Mouse (Mus musculus) lung, adult 2 months (tissue): ENCODE results near the gene Wfdc16. TPM values are rescaled to one million over a fixed set of nuclear protein-coding genes. Genes with fewer than 3 reads are reported as not detected.
A peak's percentile ranks its signal among the peaks of the same experiment; 100 is the strongest.
"Not testable (repeated sequence)": the region's sequence is repeated elsewhere in the genome, so short reads cannot be mapped to it uniquely, and the experiment has no call there.

ENCODE experiments used
- DNase-seq: peaks from one replicate; pipeline ENCODE4 v3.0.0; 2022
- H3K4me1 ChIP-seq: fragments of 200-500 bp; 2 replicates; pipeline ENCODE4 v1.6.1; 2011; ENCODE audit warnings: low read length; ENCODE audit not compliant: control insufficient read depth, insufficient read depth
- H3K4me3 ChIP-seq: fragments of 200-500 bp; replicated peaks from 2 replicates; pipeline ENCODE3; 2011; ENCODE audit warnings: low read depth, mild to moderate bottlenecking, control low read depth, low read length; ENCODE audit errors: extremely low read depth
- CTCF ChIP-seq: fragments of 200-500 bp; IDR thresholded peaks from 2 replicates; pipeline ENCODE4 v1.5.1; 2011; ENCODE audit warnings: mild to moderate bottlenecking, low read length, control low read depth; ENCODE audit not compliant: insufficient read depth
- POLR2A ChIP-seq: fragments of 200-500 bp; IDR thresholded peaks from 2 replicates; pipeline ENCODE4 v1.6.1; 2011; ENCODE audit warnings: low read depth, mild to moderate bottlenecking, control low read depth, low read length, borderline replicate concordance; ENCODE audit errors: extremely low read depth
- WGBS: fragments of 180-500 bp; shearing (Covaris S2); methylation state at CpG from one replicate; pipeline ENCODE4 v1.1.7; 2018; 5-methylcytosine and 5-hydroxymethylcytosine counted together
- polyA plus RNA-seq: library from polyadenylated mRNA; depleted of rRNA; stranded (reverse); fragments of >200 nt; gene quantifications from 2 replicates; pipeline ENCODE4 v1.2.3, GENCODE M21; 2012

Wfdc16 gene
- polyA plus RNA-seq, 1 experiment, result 1.9 TPM

DNA sequence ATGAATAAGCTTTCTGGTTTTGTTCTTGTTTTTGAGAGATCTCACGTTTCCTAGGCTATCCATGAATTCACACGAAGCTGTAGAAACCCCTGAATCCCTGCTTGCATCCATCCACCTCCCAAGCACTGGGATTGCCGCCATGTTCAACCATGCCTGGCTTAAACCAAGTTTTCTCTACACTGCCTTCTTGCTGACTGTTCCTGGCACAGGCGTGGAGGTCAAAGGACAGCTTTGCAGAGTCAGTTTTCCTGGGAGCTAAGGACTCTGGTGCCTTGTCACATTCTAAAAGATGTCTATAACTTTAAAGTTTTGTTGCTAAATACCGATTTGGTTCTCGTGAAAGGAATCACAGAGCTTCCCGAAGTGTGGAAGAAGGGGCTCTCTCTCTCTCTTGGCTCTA is 26.3 kb upstream of the Wfdc16 start:
- no peaks in the 10 kb centered on the region for H3K4me1 ChIP-seq
- WGBS, result 84% methylated on average over 7 of the region's 7 CpGs
- H3K4me3 ChIP-seq, result no peak overlapping the region
- no peak for TF ChIP-seq POLR2A
- no peak for TF ChIP-seq CTCF
- DNase-seq, result no peak

DNA sequence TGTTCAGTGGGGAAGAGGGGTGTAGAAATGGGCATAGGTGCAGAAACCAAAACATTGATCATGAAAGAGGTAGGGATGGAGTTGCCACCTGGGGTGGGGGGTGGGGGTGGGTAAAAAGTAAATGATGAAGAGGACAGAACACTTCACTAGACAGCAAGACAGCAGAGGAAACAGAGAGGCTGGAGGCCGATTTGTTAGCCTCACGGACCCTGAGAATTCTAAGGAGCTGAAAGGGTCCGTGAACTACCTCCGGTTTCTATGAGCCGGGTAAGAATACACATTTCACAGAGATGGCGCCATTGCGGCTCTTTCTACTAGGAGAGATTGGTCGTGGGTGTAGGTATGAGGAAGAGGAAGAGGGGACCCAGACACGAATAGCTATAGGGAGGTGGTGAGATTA is 17.9 kb upstream of the Wfdc16 start, which contains the start of gene Wfdc9:
Wfdc9 (minus strand) TSS at position 101 of the 400 bp plus-strand sequence.
- no peaks in the 10 kb centered on the region for H3K4me1 ChIP-seq
- WGBS, result 74% methylated on average over 9 of the region's 9 CpGs
- H3K4me3 ChIP-seq, result no peak within 1 kb of the TSS
- no peak for TF ChIP-seq CTCF
- TF ChIP-seq POLR2A, result no peak
- DNase-seq, result no peak

DNA sequence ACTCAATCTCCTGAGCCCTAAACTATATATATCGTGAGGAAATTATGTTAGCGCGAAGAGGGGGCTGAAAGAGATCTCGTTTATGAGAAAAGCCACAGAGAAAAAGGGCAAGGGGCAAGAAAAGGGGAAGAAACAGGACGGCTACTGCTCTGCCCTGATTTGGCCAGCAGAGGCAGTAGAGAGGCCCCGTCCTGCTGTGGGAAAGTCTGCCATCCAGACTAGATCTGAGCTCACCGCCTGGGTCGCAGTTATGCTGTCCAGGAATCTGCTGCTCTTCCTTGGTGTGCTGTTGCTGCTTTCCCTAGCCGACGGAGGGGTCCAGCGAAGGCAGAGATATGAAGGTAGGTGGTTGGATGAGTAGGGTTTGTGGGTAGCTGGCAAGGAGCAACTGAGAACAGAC is 17.3 kb upstream of the Wfdc16 start, which contains the start of gene Wfdc10:
Wfdc10 (plus strand) TSS at position 189 of the 400 bp plus-strand sequence.
- peak; percentile 39 for DNase-seq

DNA sequence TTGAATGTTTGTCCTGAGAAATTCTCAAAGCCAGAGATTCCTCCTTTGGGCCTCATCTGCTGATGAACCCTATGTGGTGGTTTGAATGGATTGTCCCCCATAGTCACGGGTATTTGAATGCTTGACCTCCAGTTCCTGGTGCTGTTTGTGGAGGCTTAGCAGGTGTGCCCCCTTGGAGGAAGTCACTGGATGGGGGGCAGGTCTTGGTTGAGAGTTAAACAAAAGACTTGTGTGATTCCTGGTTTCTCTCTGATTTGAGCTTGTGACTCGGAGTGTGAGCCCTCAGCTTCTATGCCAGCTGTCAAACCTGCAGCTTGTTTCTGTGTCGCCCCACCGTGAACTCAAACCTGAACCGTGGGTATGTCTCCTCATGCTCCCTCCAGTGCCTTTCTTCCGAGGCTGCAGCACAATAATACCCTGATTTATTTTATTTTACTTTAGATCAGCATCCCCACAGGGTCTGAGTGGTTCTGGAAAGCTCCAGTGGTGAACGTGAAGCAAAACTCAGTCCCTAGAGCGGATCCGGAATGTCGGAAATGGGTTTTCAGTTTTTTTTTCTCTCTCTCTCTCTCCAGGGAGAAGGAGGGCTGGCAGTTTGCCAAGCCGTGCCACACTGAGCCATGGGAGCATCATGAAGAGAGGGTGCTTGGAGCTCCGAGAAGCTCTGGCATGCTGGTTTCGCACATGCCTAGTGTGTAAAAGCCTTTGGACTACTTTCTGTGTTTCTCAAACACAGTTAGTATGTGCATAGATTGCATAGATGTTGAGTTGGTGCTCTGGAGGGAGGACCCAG is 3.5 kb upstream of the Wfdc16 start:
- Histone ChIP-seq H3K4me3 (no peak overlapping the region), H3K4me1 (no peaks in the 10 kb centered on the region)
- TF ChIP-seq POLR2A (no peak), CTCF (no peak)
- 71% methylated on average over 13 of the region's 13 CpGs for WGBS
- DNase-seq, result no peak

More for the DNA sequence above, 17.3 kb upstream of the Wfdc16 start, which contains the start of gene Wfdc10:
- TF ChIP-seq CTCF (peak; percentile 76), POLR2A (no peak)
- WGBS, result 12% methylated on average over 11 of the region's 11 CpGs
- no peaks in the 10 kb centered on the region for H3K4me1 ChIP-seq
- no peak within 1 kb of the TSS for H3K4me3 ChIP-seq

DNA sequence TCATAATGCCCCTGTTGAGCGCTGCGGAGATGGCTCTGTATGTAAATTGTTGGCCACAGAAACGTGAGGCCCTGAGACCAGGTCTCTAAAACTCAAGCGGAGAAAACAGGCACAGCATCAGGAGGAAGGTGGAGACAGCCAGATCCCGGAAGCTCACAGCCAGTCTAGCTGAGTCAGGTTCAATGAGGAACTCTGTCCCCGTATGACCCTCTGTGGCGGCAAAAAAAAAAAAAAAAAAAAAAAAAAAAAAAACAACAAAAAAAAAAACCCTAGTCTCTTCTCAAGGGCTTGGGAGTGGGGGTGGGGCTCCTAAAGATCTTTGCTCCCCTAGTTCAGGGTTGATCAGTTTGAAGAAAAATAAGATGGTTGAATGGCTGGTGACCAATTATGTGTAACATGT is 2.5 kb upstream of the Wfdc16 start:
- TF ChIP-seq CTCF, result no peak
- no peak for DNase-seq
- H3K4me1 ChIP-seq, result no peaks in the 10 kb centered on the region
- 45% methylated on average over 7 of the region's 7 CpGs for WGBS
- H3K4me3 ChIP-seq, result no peak overlapping the region

DNA sequence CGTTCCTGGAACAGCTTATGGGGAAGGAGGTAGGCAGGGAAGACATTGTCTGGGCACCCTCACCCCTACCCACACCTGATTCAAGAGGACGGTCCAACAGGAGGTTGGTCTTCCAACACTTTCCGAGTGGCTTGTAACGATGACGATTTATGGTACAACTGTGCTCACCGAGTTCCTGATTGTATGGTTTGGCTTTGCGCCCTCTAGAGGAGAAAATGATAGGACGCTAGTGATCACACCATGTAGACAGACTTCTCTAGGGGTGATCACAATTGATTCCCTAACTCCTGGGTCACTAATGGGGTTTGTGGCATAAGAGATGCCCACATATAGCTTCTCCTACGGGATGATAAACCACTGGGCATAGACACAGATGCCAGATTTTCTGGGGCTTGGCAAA is 3.3 kb downstream of the Wfdc16 start:
- no peak for DNase-seq
- TF ChIP-seq CTCF (no peak), POLR2A (no peak)
- Histone ChIP-seq H3K4me1 (no peaks in the 10 kb centered on the region), H3K4me3 (no peak overlapping the region)
- WGBS, result 78% methylated on average over 9 of the region's 9 CpGs

DNA sequence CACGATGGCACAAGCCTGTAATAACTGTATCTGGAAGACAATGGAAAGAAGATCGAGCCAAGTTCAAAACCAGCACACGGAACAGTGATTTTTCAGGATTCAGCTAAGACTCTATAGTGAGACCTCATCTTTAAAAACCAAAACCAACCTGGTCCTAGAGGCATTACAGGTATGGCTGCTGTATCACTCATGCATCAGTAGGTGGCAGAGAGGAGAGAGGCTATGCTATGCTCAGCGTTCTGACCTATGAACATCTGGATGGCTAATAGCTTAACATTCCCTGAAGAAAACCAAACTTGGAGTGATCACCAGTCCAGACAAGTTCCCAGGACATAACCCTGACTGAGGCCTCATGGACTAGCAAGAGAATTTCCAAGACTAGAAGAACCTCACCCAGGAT is 16.8 kb downstream of the Wfdc16 start:
- 79% methylated on average over 4 of the region's 4 CpGs for WGBS
- TF ChIP-seq POLR2A, result no peak
- TF ChIP-seq CTCF, result no peak
- Histone ChIP-seq H3K4me1 (no peaks in the 10 kb centered on the region), H3K4me3 (no peak overlapping the region)
- no peak for DNase-seq

DNA sequence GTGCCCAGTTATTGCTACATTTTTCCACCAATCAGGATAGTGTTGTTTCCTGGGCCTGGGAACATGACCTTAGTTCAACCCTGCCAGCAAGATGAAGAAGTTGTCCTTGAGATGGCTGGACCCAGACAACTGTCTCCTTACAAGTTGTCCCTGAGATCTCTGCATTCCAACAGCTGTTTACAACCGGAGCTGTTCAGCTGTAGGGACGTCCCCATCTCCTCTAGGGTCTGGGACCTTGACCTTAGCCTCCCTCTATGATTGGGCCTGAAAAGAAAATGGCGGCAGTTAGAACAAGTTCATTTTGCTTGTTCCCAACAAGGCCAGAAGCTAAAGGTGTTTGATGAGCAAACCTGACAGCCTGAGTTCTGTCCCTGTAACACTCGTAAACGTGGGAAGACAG is 19.5 kb downstream of the Wfdc16 start:
- no peak for TF ChIP-seq CTCF
- TF ChIP-seq POLR2A, result no peak
- Histone ChIP-seq H3K4me3 (no peak overlapping the region), H3K4me1 (no peaks in the 10 kb centered on the region)
- DNase-seq, result no peak
- 55% methylated on average over 5 of the region's 5 CpGs for WGBS

DNA sequence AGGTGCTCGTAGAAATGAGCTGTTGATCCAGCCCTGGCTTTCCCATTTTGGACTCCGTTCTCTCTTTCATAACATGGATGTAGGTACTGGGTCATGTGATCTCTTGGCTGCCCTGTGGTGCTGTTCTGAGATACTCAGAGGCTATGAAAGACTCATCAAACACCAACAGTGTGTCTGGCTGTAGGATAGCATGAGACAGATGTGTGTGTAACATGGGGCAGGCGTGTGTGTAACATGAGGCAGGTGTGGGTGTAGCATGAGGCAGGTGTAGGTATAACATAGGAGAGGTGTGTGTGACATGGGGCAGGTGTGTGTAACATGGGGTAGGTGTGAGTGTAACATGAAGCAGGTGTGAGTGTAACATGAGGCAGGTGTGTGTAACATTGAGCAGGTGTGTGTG is 23.2 kb downstream of the Wfdc16 start:
- DNase-seq, result no peak
- TF ChIP-seq CTCF (no peak), POLR2A (no peak)
- 86% methylated on average over 3 of the region's 3 CpGs for WGBS

DNA sequence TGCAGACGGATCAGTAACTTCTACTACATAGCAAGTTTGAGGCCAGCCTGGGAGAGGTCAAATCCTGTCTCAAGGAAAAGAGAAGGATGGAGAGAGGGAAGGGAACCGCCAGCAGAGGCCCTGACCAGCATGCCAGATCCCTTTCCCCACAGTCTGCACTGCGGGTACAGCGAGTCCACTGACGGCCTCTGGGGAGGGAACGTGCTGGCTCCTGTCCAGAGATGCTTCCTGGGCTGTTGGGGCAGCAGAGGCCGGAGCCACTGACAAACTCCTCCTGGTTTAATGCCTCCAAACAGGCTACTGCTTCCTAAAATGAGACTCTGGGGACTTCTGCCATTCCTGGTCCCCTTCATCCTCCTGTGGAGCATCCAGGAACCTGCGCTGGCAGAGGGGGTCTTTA is 25.1 kb downstream of the Wfdc16 start, which contains the start of the genes Wfdc6b and Wfdc8:
Wfdc6b (plus strand) TSS at position 52 of the 400 bp plus-strand sequence.
Wfdc8 (minus strand) TSS at position 156 of the 400 bp plus-strand sequence.
- not testable (repeated sequence) for H3K4me1 ChIP-seq, H3K4me3 ChIP-seq, DNase-seq
- peak; percentile 14; the same call in 1 of the 2 replicates for TF ChIP-seq POLR2A
- WGBS, result 43% methylated on average over 8 of the region's 8 CpGs

More for the DNA sequence above, 23.2 kb downstream of the Wfdc16 start:
- Histone ChIP-seq H3K4me3 (no peak overlapping the region), H3K4me1 (no peaks in the 10 kb centered on the region)

DNA sequence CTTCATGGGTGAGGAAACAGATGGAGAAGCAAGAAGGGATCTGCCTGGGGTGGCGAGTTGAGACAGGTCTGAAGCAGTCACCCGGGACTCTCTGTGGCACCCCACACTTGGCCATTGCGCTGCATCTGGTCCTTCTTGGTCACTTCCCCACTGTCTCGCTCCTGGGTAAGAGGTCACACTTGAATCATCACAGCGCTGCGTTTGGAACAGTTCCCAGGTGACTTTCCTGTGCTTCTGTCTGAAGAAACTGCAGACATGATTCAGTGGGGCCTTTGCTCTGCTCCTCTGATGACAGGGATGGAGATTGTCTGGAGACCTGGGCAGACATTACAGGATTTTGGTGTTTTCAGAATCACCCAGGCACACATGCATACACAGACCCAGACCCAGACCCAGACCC is 29.8 kb downstream of the Wfdc16 start:
- TF ChIP-seq CTCF, result no peak
- TF ChIP-seq POLR2A, result no peak
- no peak overlapping the region for H3K4me3 ChIP-seq
- H3K4me1 ChIP-seq, result no peaks in the 10 kb centered on the region
- no peak for DNase-seq
- 65% methylated on average over 6 of the region's 6 CpGs for WGBS
